Mouse (Mus musculus): ENCODE measurements at regions not wholly inside any gene's neighbourhood (a gene's known extent, or its start where the extent isn't known, plus 50 kb on each side); places are given as distances from the start of the nearest gene placed in this dataset.
"Not testable (repeated sequence)": the region's sequence is repeated elsewhere in the genome, so short reads cannot be mapped to it uniquely, and the experiment has no call there.

GRCm38 (mm10) chrX:104931153-104931706 is 74.2 kb upstream of the Magee2 start:
- no peak for DNase-seq

DNA sequence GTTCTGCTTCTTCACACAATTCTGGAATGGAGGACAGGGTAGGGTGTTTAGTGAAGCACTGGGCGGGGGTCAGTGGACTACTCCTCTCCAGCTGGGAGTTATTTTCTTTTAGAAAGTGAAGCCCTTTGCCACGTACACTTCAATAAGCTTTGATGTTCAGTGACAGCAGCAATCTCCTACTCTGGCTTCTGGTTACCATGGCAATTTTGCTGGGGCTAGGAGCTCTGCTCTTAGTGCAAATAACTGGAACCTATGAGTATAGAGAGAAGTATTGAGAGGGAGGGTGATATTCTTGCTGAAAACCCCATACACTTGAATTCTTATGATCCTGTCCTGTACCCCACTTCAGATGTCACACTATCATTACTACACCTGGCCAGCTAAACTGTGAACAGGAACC is 94.5 kb upstream of the Magee2 start:
- DNase-seq, result no peak

DNA sequence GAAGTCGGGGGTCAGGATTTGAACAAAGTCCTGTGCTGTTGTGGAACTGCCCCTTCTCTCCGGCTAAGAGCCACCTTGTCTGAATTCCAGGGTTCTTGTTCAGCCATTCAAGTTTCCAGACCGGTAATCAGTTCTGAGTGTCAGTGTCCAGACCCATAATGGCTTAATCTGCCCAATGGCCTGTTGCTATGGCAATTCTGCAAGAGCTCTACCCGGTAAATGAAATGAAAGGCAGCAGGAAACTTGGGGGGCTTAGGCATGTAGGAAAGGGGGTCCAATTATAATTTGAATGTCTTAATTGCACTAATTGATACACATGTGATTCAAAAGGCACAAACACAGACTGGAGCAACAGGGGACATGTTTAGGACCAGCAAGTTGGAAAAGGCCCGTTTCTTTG is 95.7 kb upstream of the Magee2 start:
- not testable (repeated sequence) for DNase-seq

GRCm38 (mm10) chrX:104953391-104953790 is 96.3 kb upstream of the Magee2 start:
- not testable (repeated sequence) for DNase-seq

GRCm38 (mm10) chrX:104978432-104978831 is 101.1 kb upstream of the Pbdc1 start:
- DNase-seq, result no peak

GRCm38 (mm10) chrX:105003260-105003659 is 76.3 kb upstream of the Pbdc1 start:
- no peak for DNase-seq

- peak; percentile 34 to 41 for DNase-seq
These were observed 73.1 kb upstream of the Pbdc1 start for GRCm38 (mm10) chrX:105006445-105006844.
